Mouse (Mus musculus) hindbrain, embryonic 10.5 days (tissue): ENCODE data around the gene Anxa6. TPM values are rescaled to one million over a fixed set of nuclear protein-coding genes. Genes with fewer than 3 reads are reported as not detected.
A peak's percentile ranks its signal among the peaks of the same experiment; 100 is the strongest.

ENCODE experiments used
- DNase-seq: peaks from one replicate; pipeline ENCODE4 v3.0.0-alpha.2; 2017; ENCODE audit warnings: low spot score
- H3K27ac ChIP-seq: fragments of 300-500 bp; sonication (generic); 2 replicates; pipeline ENCODE4 v1.5.1; 2016; ENCODE audit warnings: mild to moderate bottlenecking, moderate library complexity
- H3K27me3 ChIP-seq: fragments of 300-500 bp; sonication (generic); 2 replicates; pipeline ENCODE4 v1.6.1; 2016; ENCODE audit warnings: mild to moderate bottlenecking; ENCODE audit not compliant: poor library complexity, insufficient read depth, severe bottlenecking
- H3K36me3 ChIP-seq: fragments of 300-500 bp; sonication (generic); 2 replicates; pipeline ENCODE4 v1.6.1; 2016; ENCODE audit warnings: mild to moderate bottlenecking, moderate library complexity
- H3K4me1 ChIP-seq: fragments of 300-500 bp; sonication (generic); replicated peaks from 2 replicates; pipeline ENCODE4 v1.6.1; 2016; ENCODE audit warnings: mild to moderate bottlenecking
- H3K4me3 ChIP-seq: fragments of 300-500 bp; sonication (generic); 2 replicates; pipeline ENCODE4 v1.5.1; 2016; ENCODE audit warnings: mild to moderate bottlenecking, moderate library complexity
- H3K9me3 ChIP-seq: fragments of 300-500 bp; sonication (generic); 2 replicates; pipeline ENCODE4 v1.6.1; 2016; ENCODE audit warnings: mild to moderate bottlenecking, moderate library complexity
- WGBS: fragments of 180-500 bp; shearing (Covaris S2); methylation state at CpG from one replicate; pipeline ENCODE4 v1.1.7; 2016; 5-methylcytosine and 5-hydroxymethylcytosine counted together
- polyA plus RNA-seq: library from polyadenylated mRNA; unstranded; fragments of >200 nt; fragmentation: Nextera tagmentation; extraction: Ambion mirVana; gene quantifications from 2 replicates; pipeline ENCODE4 v1.2.1, GENCODE M21; 2016

The Anxa6 gene
- polyA plus RNA-seq, 1 experiment from 2014 or later, result 68.8 TPM

- no peak for DNase-seq
- Histone ChIP-seq H3K4me1 (no peaks in the 10 kb centered on the region), H3K9me3 (no peaks in the 10 kb centered on the region), H3K27ac (no peak overlapping the region), H3K27me3 (no peaks in the 10 kb centered on the region), H3K4me3 (no peak overlapping the region), H3K36me3 (peaks cover 30% of the 10 kb centered on the region)
- WGBS, result 90% methylated on average over 6 of the region's 6 CpGs
Observed at GRCm38 (mm10) chr11:54982520-54982919, 50.7 kb downstream of the Anxa6 start.

- Histone ChIP-seq H3K36me3 (peaks cover 30% of the 10 kb centered on the region), H3K9me3 (no peaks in the 10 kb centered on the region), H3K4me1 (no peaks in the 10 kb centered on the region), H3K4me3 (no peak overlapping the region), H3K27me3 (no peaks in the 10 kb centered on the region), H3K27ac (no peak overlapping the region)
- WGBS, result 92% methylated on average over 4 of the region's 4 CpGs
- DNase-seq, result no peak
Observed at GRCm38 (mm10) chr11:54981630-54982029, 51.6 kb downstream of the Anxa6 start.

GRCm38 (mm10) chr11:54977385-54977937 lies 55.8 kb downstream of the Anxa6 start:
- no peak overlapping the region for H3K27ac ChIP-seq
- no peak overlapping the region for H3K4me3 ChIP-seq
- DNase-seq, result no peak
- H3K9me3 ChIP-seq, result no peaks in the 10 kb centered on the region
- no peaks in the 10 kb centered on the region for H3K27me3 ChIP-seq
- 64% methylated on average over 6 of the region's 6 CpGs for WGBS
- peaks cover 19% of the 10 kb centered on the region for H3K4me1 ChIP-seq
- H3K36me3 ChIP-seq, result peaks cover 19% of the 10 kb centered on the region

GRCm38 (mm10) chr11:54976351-54976750 lies 56.9 kb downstream of the Anxa6 start:
- H3K27me3 ChIP-seq, result no peaks in the 10 kb centered on the region
- no peaks in the 10 kb centered on the region for H3K9me3 ChIP-seq
- no peak for DNase-seq
- no peak overlapping the region for H3K27ac ChIP-seq
- peaks cover 8% of the 10 kb centered on the region for H3K36me3 ChIP-seq
- 94% methylated on average over 2 of the region's 2 CpGs for WGBS
- no peak overlapping the region for H3K4me3 ChIP-seq
- peaks cover 19% of the 10 kb centered on the region for H3K4me1 ChIP-seq

- H3K27me3 ChIP-seq, result no peaks in the 10 kb centered on the region
- H3K4me1 ChIP-seq, result peaks cover 19% of the 10 kb centered on the region
- H3K27ac ChIP-seq, result no peak overlapping the region
- H3K4me3 ChIP-seq, result no peak overlapping the region
- WGBS, result 89% methylated on average over 2 of the region's 2 CpGs
- H3K36me3 ChIP-seq, result 0 out of 2 replicates have a peak, but pooled peaks cover 5% of the 10 kb centered on the region
- no peaks in the 10 kb centered on the region for H3K9me3 ChIP-seq
- DNase-seq, result no peak
Observed at GRCm38 (mm10) chr11:54975756-54976155, 57.5 kb downstream of the Anxa6 start.

- WGBS, result 91% methylated on average over 5 of the region's 5 CpGs
- 0 out of 2 replicates have a peak, but pooled peaks cover 5% of the 10 kb centered on the region for H3K36me3 ChIP-seq
Observed at GRCm38 (mm10) chr11:54975340-54975739, 57.9 kb downstream of the Anxa6 start.

GRCm38 (mm10) chr11:54974639-54975038 lies 58.6 kb downstream of the Anxa6 start:
- 91% methylated on average over 4 of the region's 4 CpGs for WGBS
- Histone ChIP-seq H3K4me3 (no peak overlapping the region), H3K27ac (no peak overlapping the region), H3K36me3 (0 out of 2 replicates have a peak, but pooled peaks cover 5% of the 10 kb centered on the region), H3K9me3 (no peaks in the 10 kb centered on the region), H3K27me3 (no peaks in the 10 kb centered on the region), H3K4me1 (peaks cover 19% of the 10 kb centered on the region)
- no peak for DNase-seq

More at GRCm38 (mm10) chr11:54975340-54975739, 57.9 kb downstream of the Anxa6 start:
- Histone ChIP-seq H3K27me3 (no peaks in the 10 kb centered on the region), H3K4me1 (peaks cover 19% of the 10 kb centered on the region), H3K4me3 (no peak overlapping the region), H3K9me3 (no peaks in the 10 kb centered on the region), H3K27ac (no peak overlapping the region)
- DNase-seq, result no peak

GRCm38 (mm10) chr11:54973481-54974212 lies 59.6 kb downstream of the Anxa6 start:
- Histone ChIP-seq H3K27ac (peak overlapping the region; percentile 64), H3K36me3 (no peaks in the 10 kb centered on the region), H3K27me3 (no peaks in the 10 kb centered on the region), H3K4me1 (peaks cover 19% of the 10 kb centered on the region), H3K9me3 (no peaks in the 10 kb centered on the region), H3K4me3 (no peak overlapping the region)
- 66% methylated on average over 8 of the region's 8 CpGs for WGBS
- DNase-seq, result peak; percentile 50

- Histone ChIP-seq H3K4me3 (no peak overlapping the region), H3K36me3 (no peaks in the 10 kb centered on the region), H3K9me3 (no peaks in the 10 kb centered on the region), H3K27me3 (no peaks in the 10 kb centered on the region), H3K4me1 (peaks cover 19% of the 10 kb centered on the region), H3K27ac (no peak overlapping the region)
- no peak for DNase-seq
- 73% methylated on average over 6 of the region's 6 CpGs for WGBS
Observed at GRCm38 (mm10) chr11:54972789-54973188, 60.5 kb downstream of the Anxa6 start.

GRCm38 (mm10) chr11:54972049-54972723 lies 61.1 kb downstream of the Anxa6 start:
- WGBS, result 65% methylated on average over 4 of the region's 4 CpGs
- no peak overlapping the region for H3K4me3 ChIP-seq
- H3K27ac ChIP-seq, result no peak overlapping the region
- no peaks in the 10 kb centered on the region for H3K36me3 ChIP-seq
- H3K27me3 ChIP-seq, result no peaks in the 10 kb centered on the region
- DNase-seq, result no peak
- H3K9me3 ChIP-seq, result no peaks in the 10 kb centered on the region
- peaks cover 19% of the 10 kb centered on the region for H3K4me1 ChIP-seq

- H3K27me3 ChIP-seq, result no peaks in the 10 kb centered on the region
- no peaks in the 10 kb centered on the region for H3K36me3 ChIP-seq
- H3K27ac ChIP-seq, result no peak overlapping the region
- H3K4me1 ChIP-seq, result peaks cover 19% of the 10 kb centered on the region
- no peak overlapping the region for H3K4me3 ChIP-seq
- no peaks in the 10 kb centered on the region for H3K9me3 ChIP-seq
- DNase-seq, result no peak
- WGBS, result 77% methylated on average over 8 of the region's 8 CpGs
Observed at GRCm38 (mm10) chr11:54971365-54972048, 61.7 kb downstream of the Anxa6 start.

GRCm38 (mm10) chr11:54965234-54965633 lies 68.0 kb downstream of the Anxa6 start:
- H3K4me1 ChIP-seq, result peaks cover 16% of the 10 kb centered on the region; the same call in 1 of the 2 replicates
- WGBS, result 81% methylated on average over 6 of the region's 6 CpGs
- no peak overlapping the region for H3K27ac ChIP-seq
- no peak overlapping the region for H3K4me3 ChIP-seq
- no peak for DNase-seq
- H3K27me3 ChIP-seq, result no peaks in the 10 kb centered on the region
- no peaks in the 10 kb centered on the region for H3K9me3 ChIP-seq
- H3K36me3 ChIP-seq, result no peaks in the 10 kb centered on the region
